Mouse (Mus musculus) megakaryocyte, embryonic 14.5 days (primary cell): Measurements from ENCODE around the gene Vmn2r49.
"Not testable (repeated sequence)": the region's sequence is repeated elsewhere in the genome, so short reads cannot be mapped to it uniquely, and the experiment has no call there.

Source experiments
- FLI1 ChIP-seq: IDR thresholded peaks from 2 replicates; pipeline ENCODE4 v1.6.1; 2012; ENCODE audit warnings: low read length, inconsistent platforms, mixed read lengths
- GATA1 ChIP-seq: IDR thresholded peaks from 3 replicates; pipeline ENCODE4 v1.6.1; 2012; ENCODE audit warnings: mixed read lengths, low read length, inconsistent platforms, borderline replicate concordance

DNA sequence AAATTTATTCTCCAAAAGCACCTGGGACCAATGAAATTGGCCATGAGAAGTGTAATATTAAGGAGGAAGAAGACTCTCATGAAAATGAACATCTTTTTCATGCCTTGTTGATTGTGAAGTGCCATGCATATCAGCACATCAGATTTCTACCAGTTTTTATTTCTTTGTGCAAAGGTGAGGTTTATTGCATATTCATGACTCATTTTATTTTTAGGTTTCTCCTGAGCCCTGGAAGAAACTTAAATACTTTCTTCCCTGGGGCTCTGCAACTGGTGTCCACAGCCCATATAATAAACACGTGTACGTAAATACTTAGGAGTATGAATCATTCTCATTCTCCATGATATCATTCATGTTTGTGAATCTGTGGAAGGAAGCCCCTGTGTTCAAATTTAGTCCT lies 38.6 kb downstream of the Vmn2r49 start, which contains the start of gene Vmn2r48:
- TF ChIP-seq GATA1, FLI1: not testable (repeated sequence)
